Mouse (Mus musculus): ENCODE data around the gene Znrf2. TPM values are rescaled to one million over a fixed set of nuclear protein-coding genes. Genes with fewer than 3 reads are reported as not detected.

The Znrf2 gene
- total and polyA plus RNA-seq, 3 experiments = 16.0 to 26.9 (median 18.3) TPM

DNA sequence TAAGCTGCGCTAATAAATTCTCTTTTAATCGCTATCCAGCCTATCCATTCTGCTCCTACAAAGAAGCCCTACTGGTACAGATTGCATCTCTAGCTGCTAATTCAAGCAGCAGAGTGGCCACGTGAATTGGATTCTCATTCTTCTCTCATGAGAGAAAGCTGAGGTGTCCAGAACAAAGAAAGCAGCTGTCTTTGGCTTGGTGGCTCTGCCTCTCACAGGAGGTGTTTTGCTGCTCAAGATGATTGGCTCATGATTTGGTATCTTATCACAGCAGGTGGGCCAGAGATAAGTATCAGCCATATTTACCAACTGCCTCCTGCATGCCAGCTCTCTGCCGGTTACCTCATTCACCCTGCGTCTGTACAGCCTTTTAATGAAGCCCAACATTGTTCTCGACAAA, 34.8 kb upstream of the Znrf2 start:
- H3K27me3 ChIP-seq (replicated peaks) = no peaks in the 10 kb centered on the region
- TF ChIP-seq POLR2AphosphoS2 (IDR thresholded peaks at IDR 0.05; ENCODE audit: low read depth, low read length) (no peak), JUN (IDR thresholded peaks at IDR 0.05; ENCODE audit: insufficient read depth, low read depth, low read length) (no peak), ELF1 (IDR thresholded peaks at IDR 0.05; ENCODE audit: low read depth, low read length) (no peak), SIN3A (IDR thresholded peaks at IDR 0.05; ENCODE audit: low read length) (no peak), IRF4 (IDR thresholded peaks at IDR 0.05; ENCODE audit: low read depth, low read length) (no peak), ZKSCAN1 (IDR thresholded peaks at IDR 0.05; ENCODE audit: borderline replicate concordance, low read depth, low read length) (no peak), EP300 (IDR thresholded peaks at IDR 0.05; ENCODE audit: low read length) (no peak), POLR2A (IDR thresholded peaks at IDR 0.05; ENCODE audit: low read depth, low read length) (no peak), SMC3 (IDR thresholded peaks at IDR 0.05; ENCODE audit: low read depth, low read length) (no peak), CHD1 (IDR thresholded peaks at IDR 0.05; ENCODE audit: low read depth, low read length) (no peak), BHLHE40 (IDR thresholded peaks at IDR 0.05; ENCODE audit: low read depth, low read length) (no peak), TCF12 (IDR thresholded peaks at IDR 0.05; ENCODE audit: low read depth, low read length) (no peak), NELFE (IDR thresholded peaks at IDR 0.05; ENCODE audit: low read depth, low read length) (no peak), MAFK (IDR thresholded peaks at IDR 0.05; ENCODE audit: insufficient replicate concordance, low read length) (no peak), KAT2A (IDR thresholded peaks at IDR 0.05; ENCODE audit: insufficient replicate concordance, low read length) (no peak), ZNF384 (IDR thresholded peaks at IDR 0.05; ENCODE audit: low read depth, low read length) (no peak), HCFC1 (IDR thresholded peaks at IDR 0.05; ENCODE audit: low read depth, low read length) (no peak), UBTF (IDR thresholded peaks at IDR 0.05; ENCODE audit: low read depth, low read length) (no peak)
- no peaks in the 10 kb centered on the region for H3K79me2 ChIP-seq (replicated peaks; ENCODE audit: control insufficient read depth, extremely low read depth, insufficient read depth, poor library complexity, severe bottlenecking)
- dilution Hi-C loops (cut with MboI; ENCODE audit: extremely low pct_ligation_motif_present, extremely low pct_unique_long_range_greater_than_20kb, low sequenced_read_pairs) (no loop called here), in situ Hi-C loops (cut with MboI; ENCODE audit: low pct_ligation_motif_present, low pct_unique_long_range_greater_than_20kb, low sequenced_read_pairs) (no loop called here)
- H3K36me3 ChIP-seq (replicated peaks in 1 of 2; ENCODE audit: control insufficient read depth in 1 of 2, insufficient read depth in 1 of 2, low read length in 1 of 2) = no peaks in the 10 kb centered on the region
- H3K4me3 ChIP-seq (replicated peaks in 1 of 3; ENCODE audit: low read depth in 2 of 3, low read length in 2 of 3, poor library complexity in 1 of 3) = no peak overlapping the region
- H3K4me2 ChIP-seq (ENCODE audit: insufficient read depth, low read depth, poor library complexity, severe bottlenecking) = no peak overlapping the region
- DNase-seq (ENCODE audit: extremely low read depth) = no peak
- H3K9ac ChIP-seq (ENCODE audit: insufficient read depth, low read depth) = no peak overlapping the region
- H3K9me3 ChIP-seq (replicated peaks; ENCODE audit: low read length) = no peaks in the 10 kb centered on the region
- peaks cover 0 to 22% of the 10 kb centered on the region in 2 experiments; a peak in 3 of 4 replicates for H3K4me1 ChIP-seq (ENCODE audit: control insufficient read depth in 1 of 2, insufficient read depth in 2 of 2)
- no peak overlapping the region for H3K27ac ChIP-seq (ENCODE audit: insufficient read depth, low read depth)

DNA sequence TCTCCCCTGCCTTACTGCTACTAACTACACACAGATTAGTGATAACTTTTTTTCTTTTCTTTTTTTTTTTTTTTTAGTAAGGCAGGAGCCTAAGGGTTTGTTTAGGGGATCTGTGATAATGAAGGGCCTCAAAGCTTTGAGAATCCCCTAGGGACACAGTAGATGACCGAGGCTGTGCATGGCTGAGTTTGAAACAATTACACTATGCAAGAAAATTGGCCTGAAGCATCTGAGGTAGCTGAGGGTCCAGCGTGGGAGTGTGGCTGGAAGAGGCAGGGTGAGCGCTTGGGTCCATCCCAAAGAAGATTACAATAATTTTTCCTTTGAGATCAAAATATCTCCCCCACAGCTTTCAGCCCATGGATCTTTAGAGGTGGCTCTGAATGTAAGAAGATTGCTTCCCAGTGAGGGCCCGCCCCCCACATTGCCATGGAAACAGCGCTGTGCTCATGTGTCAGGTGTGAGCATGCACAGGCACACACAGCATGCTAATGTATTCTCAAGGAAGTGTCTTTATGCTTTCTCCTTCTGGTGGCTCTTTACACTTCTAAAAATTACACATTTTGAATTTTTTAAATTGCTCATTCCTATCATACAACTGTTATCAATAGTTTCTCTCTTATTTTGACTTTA, 31.5 kb upstream of the Znrf2 start:
- dilution Hi-C loops (cut with MboI; ENCODE audit: extremely low pct_ligation_motif_present, extremely low pct_unique_long_range_greater_than_20kb, low sequenced_read_pairs) = no loop called here
- in situ Hi-C loops (cut with MboI; ENCODE audit: low pct_ligation_motif_present, low pct_unique_long_range_greater_than_20kb, low sequenced_read_pairs) = no loop called here

More for the DNA sequence above, 31.5 kb upstream of the Znrf2 start:
- DNase-seq (ENCODE audit: extremely low read depth) = no peak
- Histone ChIP-seq H3K4me1 (ENCODE audit: control insufficient read depth in 1 of 2, insufficient read depth in 2 of 2) (peaks cover 0 to 13% of the 10 kb centered on the region in 2 experiments; a peak in 3 of 4 replicates), H3K27ac (ENCODE audit: insufficient read depth, low read depth) (no peak overlapping the region), H3K36me3 (replicated peaks in 1 of 2; ENCODE audit: control insufficient read depth in 1 of 2, insufficient read depth in 1 of 2, low read length in 1 of 2) (no peaks in the 10 kb centered on the region), H3K4me3 (replicated peaks in 1 of 3; ENCODE audit: low read depth in 2 of 3, low read length in 2 of 3, poor library complexity in 1 of 3) (no peak overlapping the region), H3K9me3 (replicated peaks; ENCODE audit: low read length) (no peaks in the 10 kb centered on the region), H3K9ac (ENCODE audit: insufficient read depth, low read depth) (no peak overlapping the region), H3K79me2 (replicated peaks; ENCODE audit: control insufficient read depth, extremely low read depth, insufficient read depth, poor library complexity, severe bottlenecking) (no peaks in the 10 kb centered on the region), H3K4me2 (ENCODE audit: insufficient read depth, low read depth, poor library complexity, severe bottlenecking) (no peak overlapping the region), H3K27me3 (replicated peaks) (no peaks in the 10 kb centered on the region)
- TF ChIP-seq TBP (conservative IDR thresholded peaks at IDR 0.05; ENCODE audit: low read depth, low read length) (no peak), POLR2AphosphoS2 (IDR thresholded peaks at IDR 0.05; ENCODE audit: low read depth, low read length) (no peak), KAT2A (IDR thresholded peaks at IDR 0.05; ENCODE audit: insufficient replicate concordance, low read length) (no peak), JUN (IDR thresholded peaks at IDR 0.05; ENCODE audit: insufficient read depth, low read depth, low read length) (no peak), IRF4 (IDR thresholded peaks at IDR 0.05; ENCODE audit: low read depth, low read length) (no peak), EP300 (IDR thresholded peaks at IDR 0.05; ENCODE audit: low read length) (no peak), USF2 (conservative IDR thresholded peaks at IDR 0.05; ENCODE audit: low read depth, low read length) (no peak), TCF12 (IDR thresholded peaks at IDR 0.05; ENCODE audit: low read depth, low read length) (no peak), MAZ (IDR thresholded peaks at IDR 0.05; ENCODE audit: low read depth, low read length) (no peak)

Measured in CH12.LX (cell line).